Mouse (Mus musculus) lung, postnatal 0 days (tissue): Measurements from ENCODE around the gene Slc9b1.

Experiments used
- CTCF ChIP-seq: IDR thresholded peaks from 2 replicates; pipeline ENCODE4 v1.5.1; 2016; ENCODE audit warnings: antibody characterized with exemption, mild to moderate bottlenecking
- EP300 ChIP-seq: IDR thresholded peaks from 2 replicates; pipeline ENCODE4 v1.6.1; 2016; ENCODE audit warnings: antibody characterized with exemption, mild to moderate bottlenecking, control low read depth

- TF ChIP-seq CTCF (no peak), EP300 (no peak)
Observed at GRCm38 (mm10) chr3:135304060-135304459, 43.8 kb upstream of the Slc9b1 start.
